Mouse (Mus musculus) CH12.LX (cell line): ENCODE measurements around the gene Cd48.

ENCODE experiments used
- CHD2 ChIP-seq: IDR thresholded peaks from 2 replicates; pipeline ENCODE4 v1.6.1; 2011; ENCODE audit warnings: low read length, improper control_type of control experiment
- CTCF ChIP-seq, 2 experiments: IDR thresholded peaks in 1 of 2; conservative IDR thresholded peaks in 1 of 2; 2 replicates each; pipeline ENCODE4 v1.5.1; 2011 to 2012; ENCODE audit warnings: low read depth in 2 of 2, low read length in 2 of 2, improper control_type of control experiment in 1 of 2, inconsistent platforms in 1 of 2, mild to moderate bottlenecking in 1 of 2, moderate library complexity in 1 of 2
- EP300 ChIP-seq: IDR thresholded peaks from 2 replicates; pipeline ENCODE4 v1.6.1; 2011; ENCODE audit warnings: low read length, improper control_type of control experiment
- MAX ChIP-seq: IDR thresholded peaks from 2 replicates; pipeline ENCODE4 v1.6.1; 2011; ENCODE audit warnings: low read length, improper control_type of control experiment
- POLR2A ChIP-seq: IDR thresholded peaks from 2 replicates; pipeline ENCODE4 v1.6.1; 2011; ENCODE audit warnings: low read depth, mild to moderate bottlenecking, improper control_type of control experiment, low read length
- USF2 ChIP-seq: conservative IDR thresholded peaks from 2 replicates; pipeline ENCODE4 v1.6.1; 2011; ENCODE audit warnings: low read depth, low read length, improper control_type of control experiment

DNA sequence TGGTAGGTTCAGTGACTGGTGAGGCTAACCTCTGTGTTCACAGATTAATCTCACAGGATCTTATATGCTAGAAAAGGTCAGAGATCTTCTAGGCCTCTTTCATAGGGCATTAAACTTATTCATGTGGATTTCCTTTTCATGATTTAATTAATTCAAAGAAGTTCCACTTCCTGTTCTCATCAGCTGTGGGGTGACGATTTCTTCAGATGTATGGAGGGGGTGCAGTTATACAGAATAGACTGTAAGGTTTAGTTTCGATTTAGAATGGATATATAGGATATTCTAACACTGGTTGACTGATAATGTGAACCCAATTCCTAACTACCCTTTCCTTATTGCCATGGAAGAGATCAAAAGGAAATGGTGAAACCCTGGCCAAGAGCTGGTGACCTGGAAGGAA lies 20.3 kb upstream of the Cd48 start:
- no peak for TF ChIP-seq CTCF (conservative IDR thresholded peaks at IDR 0.05 in 1 of 2, IDR thresholded peaks at IDR 0.05 in 1 of 2; ENCODE audit: low read depth in 2 of 2, low read length in 2 of 2)
- TF ChIP-seq CHD2, result no peak
- TF ChIP-seq MAX, result no peak
- TF ChIP-seq EP300, result no peak
- no peak for TF ChIP-seq POLR2A
- no peak for TF ChIP-seq USF2
